Mouse (Mus musculus) brain, embryonic 14.5 days (tissue): Measurements from ENCODE around the gene Gpr146. TPM values are rescaled to one million over a fixed set of nuclear protein-coding genes. Genes with fewer than 3 reads are reported as not detected.

Experiments used
- DNase-seq: peaks from one replicate; pipeline ENCODE4 v3.0.0-alpha.2; 2011; ENCODE audit warnings: low read depth
- CTCF ChIP-seq: fragments of 200-500 bp; IDR thresholded peaks from 2 replicates; pipeline ENCODE4 v1.5.1; 2012; ENCODE audit warnings: inconsistent platforms, mild to moderate bottlenecking, moderate library complexity, borderline replicate concordance; ENCODE audit not compliant: insufficient read depth, insufficient read length; ENCODE audit errors: extremely low read depth
- POLR2A ChIP-seq: fragments of 200-500 bp; IDR thresholded peaks from 2 replicates; pipeline ENCODE4 v1.6.1; 2012; ENCODE audit warnings: mild to moderate bottlenecking, inconsistent platforms, borderline replicate concordance; ENCODE audit not compliant: poor library complexity, insufficient read depth, insufficient read length, severe bottlenecking; ENCODE audit errors: extremely low read depth
- polyA plus RNA-seq: library from polyadenylated mRNA; depleted of rRNA; stranded (reverse); fragments of >200 nt; gene quantifications from 2 replicates; pipeline ENCODE4 v1.2.3, GENCODE M21; 2012

Gpr146 gene
- polyA plus RNA-seq, 1 experiment: 2.0 TPM

- DNase-seq: no peak
- no peak for TF ChIP-seq CTCF
These were observed 3.5 kb upstream of the Gpr146 start for GRCm38 (mm10) chr5:139373889-139374444.

- no peak for DNase-seq
- TF ChIP-seq POLR2A (no peak), CTCF (no peak)
These were observed 2.7 kb upstream of the Gpr146 start for GRCm38 (mm10) chr5:139374841-139375240.

- no peak for DNase-seq
- TF ChIP-seq CTCF (no peak), POLR2A (no peak)
These were observed 717 bp downstream of the Gpr146 start for GRCm38 (mm10) chr5:139378271-139378556.

GRCm38 (mm10) chr5:139378986-139379629 is 1.6 kb downstream of the Gpr146 start:
- TF ChIP-seq POLR2A: no peak
- no peak for TF ChIP-seq CTCF
- peak; percentile 65 for DNase-seq

- no peak for DNase-seq
- TF ChIP-seq CTCF (no peak), POLR2A (no peak)
These were observed 2.4 kb downstream of the Gpr146 start for GRCm38 (mm10) chr5:139379771-139380384.

- TF ChIP-seq POLR2A: no peak
- TF ChIP-seq CTCF: no peak
- DNase-seq: peak; percentile 91
These were observed 3.1 kb downstream of the Gpr146 start for GRCm38 (mm10) chr5:139380385-139381248.

GRCm38 (mm10) chr5:139381586-139382513 is 4.4 kb downstream of the Gpr146 start:
- no peak for TF ChIP-seq CTCF
- TF ChIP-seq POLR2A: no peak
- DNase-seq: no peak

- DNase-seq: peak; percentile 25
- TF ChIP-seq POLR2A: no peak
- no peak for TF ChIP-seq CTCF
These were observed 5.3 kb downstream of the Gpr146 start for GRCm38 (mm10) chr5:139382760-139383159.

- DNase-seq: no peak
- TF ChIP-seq POLR2A (no peak), CTCF (no peak)
These were observed 5.7 kb downstream of the Gpr146 start for GRCm38 (mm10) chr5:139383234-139383633.

GRCm38 (mm10) chr5:139384531-139384930 is 7.0 kb downstream of the Gpr146 start:
- no peak for TF ChIP-seq POLR2A
- no peak for TF ChIP-seq CTCF
- DNase-seq: no peak

- TF ChIP-seq POLR2A: no peak
- no peak for TF ChIP-seq CTCF
These were observed 8.6 kb downstream of the Gpr146 start for GRCm38 (mm10) chr5:139386047-139386446.

More at GRCm38 (mm10) chr5:139386047-139386446, 8.6 kb downstream of the Gpr146 start:
- DNase-seq: no peak
